Mouse (Mus musculus): ENCODE measurements around the gene Gng5. TPM values are rescaled to one million over a fixed set of nuclear protein-coding genes. Genes with fewer than 3 reads are reported as not detected.

Gene Gng5
- polyA plus RNA-seq (2012; rRNA removed): 157 and 185 TPM in 2 replicates

DNA sequence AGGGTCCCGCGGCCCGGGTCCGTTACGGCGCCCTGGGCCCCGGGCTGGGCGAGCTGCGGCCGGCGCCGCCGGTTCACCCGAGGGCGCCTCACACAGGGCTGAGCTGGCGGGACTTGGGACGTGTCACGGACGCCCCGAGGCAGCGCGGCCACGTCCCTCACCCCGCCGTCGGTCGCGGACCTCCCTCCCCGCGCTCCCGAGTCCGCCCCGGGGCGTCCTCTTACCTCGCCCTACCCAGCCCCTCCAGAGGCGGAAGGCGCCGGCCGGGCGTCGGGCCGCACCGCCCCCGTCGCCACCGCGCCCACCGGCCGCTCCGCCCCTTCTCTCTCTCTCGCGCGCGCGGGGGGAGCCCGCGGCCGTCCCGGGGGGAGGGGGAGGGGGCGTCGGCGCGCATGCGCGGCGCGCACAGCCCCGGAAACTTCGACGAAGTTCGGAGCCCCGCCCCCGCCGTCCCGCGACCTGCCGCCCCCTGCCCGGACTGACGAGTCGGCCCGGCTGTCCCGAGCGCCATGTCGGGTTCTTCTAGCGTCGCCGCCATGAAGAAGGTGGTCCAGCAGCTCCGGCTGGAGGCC lies at the start of gene Gng5, which contains the start of gene Spata1:
Gng5 (plus strand) TSS at position 377 of the 572 bp plus-strand sequence.
Spata1 (minus strand) TSS at position 323 of the 572 bp plus-strand sequence.
- DNase-seq (ENCODE audit: low read depth): peak; percentile 90
- TF ChIP-seq CTCF (IDR thresholded peaks at IDR 0.05; ENCODE audit: borderline replicate concordance, extremely low read depth, insufficient read depth, insufficient read length) (no peak), POLR2A (IDR thresholded peaks at IDR 0.05; ENCODE audit: borderline replicate concordance, extremely low read depth, insufficient read depth, insufficient read length, poor library complexity, severe bottlenecking) (peak; percentile 84)

DNA sequence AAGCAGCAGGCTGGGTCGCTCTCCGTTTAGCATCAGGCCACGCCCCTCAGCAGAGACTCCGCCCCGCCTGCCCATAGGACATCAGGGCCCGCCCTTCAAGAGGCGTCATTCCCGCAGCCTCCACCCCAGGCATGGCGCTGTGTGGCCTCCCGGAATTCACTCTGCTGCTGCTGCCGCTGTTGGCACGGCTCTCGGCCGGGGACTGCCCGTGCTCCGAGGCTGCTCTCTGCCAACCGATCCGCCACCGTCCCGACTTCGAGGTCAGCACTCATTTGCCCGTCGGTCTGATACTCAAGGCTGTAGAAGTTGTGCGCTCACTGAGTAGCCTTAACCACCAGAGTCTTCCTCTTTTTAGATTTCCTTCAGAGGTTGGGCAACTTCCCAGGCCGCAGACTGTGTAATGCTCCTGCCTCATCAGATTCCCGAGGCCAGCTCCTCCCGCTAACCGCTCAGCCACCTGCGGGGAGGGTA lies 49.2 kb upstream of the Gng5 start:
- peak; percentile 97 for DNase-seq (ENCODE audit: low read depth)
- TF ChIP-seq CTCF (IDR thresholded peaks at IDR 0.05; ENCODE audit: borderline replicate concordance, extremely low read depth, insufficient read depth, insufficient read length) (peak; percentile 20; the same call in 1 of the 2 replicates), POLR2A (IDR thresholded peaks at IDR 0.05; ENCODE audit: borderline replicate concordance, extremely low read depth, insufficient read depth, insufficient read length, poor library complexity, severe bottlenecking) (peak; percentile 79; the same call in 1 of the 2 replicates)

DNA sequence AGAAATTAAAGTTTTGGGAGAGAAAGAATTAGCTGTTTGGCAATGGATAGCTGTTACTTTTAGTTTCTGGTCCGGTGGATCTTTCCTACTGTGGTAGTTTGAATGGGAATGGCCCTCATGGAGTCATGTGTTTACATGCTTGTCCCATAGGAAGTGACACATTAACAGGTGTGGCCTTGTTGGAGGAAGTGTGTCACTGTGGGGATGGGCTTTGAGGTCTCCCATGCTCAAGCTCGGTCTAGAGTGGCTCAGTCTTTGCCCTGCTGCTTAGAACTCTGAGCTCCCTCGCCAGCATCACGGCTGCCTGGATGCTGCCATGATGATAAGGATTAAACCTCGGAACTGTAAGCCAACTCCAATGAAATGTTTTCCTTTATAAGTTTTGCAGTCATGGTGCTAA lies 48.2 kb upstream of the Gng5 start:
- peak; percentile 16 for DNase-seq (ENCODE audit: low read depth)

DNA sequence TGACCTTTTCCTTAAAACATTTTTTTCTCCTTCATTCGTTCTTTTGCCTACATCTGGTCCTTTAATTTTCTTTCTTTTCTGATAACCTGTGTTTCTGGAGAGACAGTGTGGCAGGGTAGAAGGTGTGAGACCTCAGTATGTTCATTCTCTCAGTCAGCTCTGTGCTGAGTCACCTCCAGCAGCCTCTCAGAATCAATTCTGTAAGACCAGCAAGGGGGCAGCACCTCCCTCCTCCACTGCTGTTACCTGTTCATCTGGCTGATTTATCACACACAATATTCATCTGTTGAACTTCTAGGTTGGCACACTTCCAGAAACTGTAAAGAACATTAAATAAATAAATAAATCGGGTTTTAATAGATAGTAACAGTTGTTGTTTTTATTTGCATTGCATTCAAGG lies 36.7 kb upstream of the Gng5 start:
- no peak for DNase-seq (ENCODE audit: low read depth)
- TF ChIP-seq POLR2A (IDR thresholded peaks at IDR 0.05; ENCODE audit: borderline replicate concordance, extremely low read depth, insufficient read depth, insufficient read length, poor library complexity, severe bottlenecking) (no peak), CTCF (IDR thresholded peaks at IDR 0.05; ENCODE audit: borderline replicate concordance, extremely low read depth, insufficient read depth, insufficient read length) (no peak)

More for the DNA sequence above, 48.2 kb upstream of the Gng5 start:
- TF ChIP-seq POLR2A (IDR thresholded peaks at IDR 0.05; ENCODE audit: borderline replicate concordance, extremely low read depth, insufficient read depth, insufficient read length, poor library complexity, severe bottlenecking): no peak
- no peak for TF ChIP-seq CTCF (IDR thresholded peaks at IDR 0.05; ENCODE audit: borderline replicate concordance, extremely low read depth, insufficient read depth, insufficient read length)

DNA sequence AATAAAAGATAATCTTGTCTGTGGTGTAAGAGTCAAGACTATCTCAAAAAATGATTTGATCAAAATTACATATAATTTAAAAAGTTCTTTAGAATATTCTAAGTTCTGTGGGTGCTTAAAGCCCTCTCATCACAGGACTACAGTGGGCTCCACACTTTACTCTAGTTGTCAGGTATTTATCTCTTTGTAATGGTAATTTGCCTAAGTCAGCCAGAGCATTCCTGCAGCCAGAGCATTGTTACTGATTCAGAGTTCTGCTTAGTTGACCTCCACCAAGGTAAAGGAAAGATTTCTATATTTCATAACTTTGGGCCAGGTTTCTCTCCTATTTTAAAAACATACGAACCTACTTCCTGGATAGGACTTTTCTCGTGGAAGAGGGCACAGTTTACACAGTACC lies 30.4 kb upstream of the Gng5 start:
- DNase-seq (ENCODE audit: low read depth): no peak
- TF ChIP-seq POLR2A (IDR thresholded peaks at IDR 0.05; ENCODE audit: borderline replicate concordance, extremely low read depth, insufficient read depth, insufficient read length, poor library complexity, severe bottlenecking) (no peak), CTCF (IDR thresholded peaks at IDR 0.05; ENCODE audit: borderline replicate concordance, extremely low read depth, insufficient read depth, insufficient read length) (no peak)

DNA sequence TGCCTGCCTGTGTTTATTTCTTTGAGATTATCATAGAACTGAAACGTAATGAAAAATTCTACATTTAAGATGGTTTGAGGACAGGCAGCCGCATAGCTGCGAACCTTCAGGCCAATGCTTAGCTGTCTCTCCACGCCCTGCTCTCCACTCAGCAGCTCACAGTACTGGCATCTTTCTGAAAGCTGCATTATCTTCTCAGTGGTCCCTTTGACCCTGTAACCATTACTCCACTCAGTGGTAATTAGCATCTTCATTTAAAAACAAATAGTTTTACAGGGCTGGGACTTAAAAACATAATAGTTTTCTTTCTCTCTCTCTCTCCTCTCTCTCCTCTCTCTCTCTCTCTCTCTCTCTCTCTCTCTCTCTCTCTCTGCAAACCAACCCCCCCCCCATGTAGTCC lies 26.9 kb upstream of the Gng5 start:
- DNase-seq (ENCODE audit: low read depth): no peak
- TF ChIP-seq CTCF (IDR thresholded peaks at IDR 0.05; ENCODE audit: borderline replicate concordance, extremely low read depth, insufficient read depth, insufficient read length) (no peak), POLR2A (IDR thresholded peaks at IDR 0.05; ENCODE audit: borderline replicate concordance, extremely low read depth, insufficient read depth, insufficient read length, poor library complexity, severe bottlenecking) (no peak)

DNA sequence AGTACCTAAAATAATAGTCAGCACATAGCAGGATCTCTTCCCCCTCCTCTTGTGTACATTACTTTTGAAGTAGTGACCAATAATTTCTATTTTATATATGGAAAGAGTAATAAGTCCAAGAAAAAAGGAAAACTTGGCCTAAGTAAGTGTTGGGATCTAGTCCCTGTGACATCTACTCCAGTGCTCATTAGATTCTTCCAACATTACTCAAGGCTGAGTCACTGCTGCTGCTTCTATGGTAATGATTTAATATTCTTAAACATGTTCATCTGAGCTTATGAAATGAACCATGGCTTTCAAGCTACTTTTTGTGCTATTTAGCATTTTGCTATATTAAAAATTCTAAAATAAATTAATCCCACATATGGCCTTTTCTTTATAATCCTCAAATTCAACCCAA lies 25.9 kb upstream of the Gng5 start:
- no peak for TF ChIP-seq CTCF (IDR thresholded peaks at IDR 0.05; ENCODE audit: borderline replicate concordance, extremely low read depth, insufficient read depth, insufficient read length)
- TF ChIP-seq POLR2A (IDR thresholded peaks at IDR 0.05; ENCODE audit: borderline replicate concordance, extremely low read depth, insufficient read depth, insufficient read length, poor library complexity, severe bottlenecking): no peak
- DNase-seq (ENCODE audit: low read depth): no peak

DNA sequence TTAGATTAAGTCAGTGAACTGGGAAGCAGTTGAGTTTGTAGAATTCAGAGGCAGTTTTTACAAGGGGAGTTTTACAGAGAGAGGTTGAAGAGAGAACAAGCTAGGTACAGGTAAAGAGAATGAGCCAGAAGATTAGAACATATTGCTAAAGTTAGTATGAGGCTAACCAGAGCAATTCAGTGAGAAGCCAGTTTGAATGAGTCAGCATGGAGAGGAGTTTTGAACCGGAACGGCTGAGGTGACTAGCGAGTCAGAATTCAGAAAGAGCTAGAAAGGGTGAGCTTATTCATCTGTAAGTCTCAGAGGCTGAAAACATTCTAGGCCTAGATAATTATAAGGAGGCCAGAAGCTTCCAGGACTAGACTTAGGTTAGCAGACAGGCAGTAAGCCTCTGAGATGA lies 25.2 kb upstream of the Gng5 start:
- no peak for TF ChIP-seq POLR2A (IDR thresholded peaks at IDR 0.05; ENCODE audit: borderline replicate concordance, extremely low read depth, insufficient read depth, insufficient read length, poor library complexity, severe bottlenecking)
- TF ChIP-seq CTCF (IDR thresholded peaks at IDR 0.05; ENCODE audit: borderline replicate concordance, extremely low read depth, insufficient read depth, insufficient read length): no peak
- DNase-seq (ENCODE audit: low read depth): no peak

DNA sequence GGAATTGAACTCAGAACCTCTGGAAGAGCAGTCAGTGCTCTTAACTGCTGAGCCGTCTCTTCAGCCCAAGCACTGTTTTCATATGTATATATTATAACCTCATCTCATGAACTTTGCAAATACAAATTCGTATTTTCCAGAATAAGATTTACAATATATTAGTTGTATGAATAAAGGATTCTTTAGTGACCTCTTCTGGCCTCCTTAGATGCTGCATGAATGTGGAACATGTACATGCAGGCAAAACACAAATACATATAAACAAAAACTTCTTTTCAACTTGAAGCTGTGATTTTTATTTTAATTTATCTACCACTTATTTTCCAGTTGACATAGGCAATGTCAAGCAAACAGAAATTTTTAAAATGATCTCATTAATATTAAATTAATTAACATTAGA lies 17.6 kb upstream of the Gng5 start:
- no peak for DNase-seq (ENCODE audit: low read depth)

DNA sequence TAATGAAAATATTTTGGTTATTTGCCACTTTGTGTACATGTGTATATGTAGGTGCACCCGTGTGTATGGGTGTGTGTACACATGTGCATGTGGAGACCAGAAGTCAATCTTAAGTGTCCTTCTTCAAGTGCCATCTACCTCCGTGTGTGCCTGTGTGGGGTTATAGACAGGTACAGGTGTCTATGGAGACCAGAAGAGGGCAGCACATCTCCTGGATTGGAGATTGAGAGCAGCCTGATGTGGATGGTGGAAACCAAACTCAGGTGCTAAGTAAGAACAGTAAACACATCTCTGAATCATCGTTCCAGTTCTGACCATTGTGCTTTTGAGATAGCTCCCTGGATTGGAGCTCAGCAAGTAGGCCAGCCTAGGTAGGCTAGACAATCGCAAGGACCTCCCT lies 13.1 kb upstream of the Gng5 start:
- DNase-seq (ENCODE audit: low read depth): no peak
- TF ChIP-seq POLR2A (IDR thresholded peaks at IDR 0.05; ENCODE audit: borderline replicate concordance, extremely low read depth, insufficient read depth, insufficient read length, poor library complexity, severe bottlenecking) (no peak), CTCF (IDR thresholded peaks at IDR 0.05; ENCODE audit: borderline replicate concordance, extremely low read depth, insufficient read depth, insufficient read length) (no peak)

More for the DNA sequence above, 17.6 kb upstream of the Gng5 start:
- TF ChIP-seq POLR2A (IDR thresholded peaks at IDR 0.05; ENCODE audit: borderline replicate concordance, extremely low read depth, insufficient read depth, insufficient read length, poor library complexity, severe bottlenecking): no peak
- TF ChIP-seq CTCF (IDR thresholded peaks at IDR 0.05; ENCODE audit: borderline replicate concordance, extremely low read depth, insufficient read depth, insufficient read length): no peak

DNA sequence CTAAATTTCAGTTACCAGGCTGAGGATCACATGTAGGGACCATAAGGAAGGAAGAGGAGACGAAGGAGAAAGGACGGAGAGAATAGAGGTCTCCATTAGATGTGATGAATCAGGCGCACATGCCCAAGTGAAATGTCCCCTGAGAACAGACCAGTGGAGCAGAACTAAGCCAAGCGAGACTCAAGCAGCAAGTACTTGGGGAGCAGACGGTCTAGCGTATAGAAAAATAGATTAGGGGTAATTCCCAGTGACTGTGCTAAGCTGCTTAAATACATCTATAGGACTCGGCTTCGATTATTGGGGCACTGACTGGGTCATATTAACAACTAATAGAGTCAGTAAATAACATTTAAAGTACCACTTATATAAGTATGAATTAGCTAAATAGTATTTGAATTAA lies 4.7 kb upstream of the Gng5 start:
- TF ChIP-seq POLR2A (IDR thresholded peaks at IDR 0.05; ENCODE audit: borderline replicate concordance, extremely low read depth, insufficient read depth, insufficient read length, poor library complexity, severe bottlenecking): no peak
- DNase-seq (ENCODE audit: low read depth): no peak

DNA sequence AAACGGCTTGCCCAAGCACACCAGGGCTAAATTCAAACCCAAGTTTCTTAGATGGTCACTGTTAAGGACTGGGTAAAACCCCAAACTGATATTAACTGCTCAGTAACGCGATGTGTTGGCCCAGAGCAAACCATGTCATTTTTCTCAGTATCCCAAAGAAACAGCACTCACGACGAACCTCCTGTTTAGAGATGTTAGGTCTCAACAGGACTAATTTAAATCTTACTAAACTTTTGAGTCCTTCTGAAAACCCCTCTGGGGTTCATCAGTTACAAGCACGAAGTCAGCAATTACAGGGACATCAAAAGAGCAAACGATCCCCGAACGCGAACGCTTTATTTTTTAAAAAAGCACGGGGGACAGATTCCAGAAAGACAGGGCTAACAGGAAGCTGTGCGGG lies 618 bp upstream of the Gng5 start:
- TF ChIP-seq CTCF (IDR thresholded peaks at IDR 0.05; ENCODE audit: borderline replicate concordance, extremely low read depth, insufficient read depth, insufficient read length) (no peak), POLR2A (IDR thresholded peaks at IDR 0.05; ENCODE audit: borderline replicate concordance, extremely low read depth, insufficient read depth, insufficient read length, poor library complexity, severe bottlenecking) (no peak)
- DNase-seq (ENCODE audit: low read depth): peak; percentile 37
